Mouse (Mus musculus): ENCODE results near the gene Kcnn1. TPM values are rescaled to one million over a fixed set of nuclear protein-coding genes. Genes with fewer than 3 reads are reported as not detected.
A peak's percentile ranks its signal among the peaks of the same experiment; 100 is the strongest.

Gene Kcnn1
- polyA plus RNA-seq (2015; fragmentation: Nextera tagmentation; extraction: Ambion mirVana), result 1.0 and 1.2 TPM in 2 replicates

GRCm38 (mm10) chr8:70862824-70863641, at the start of gene Kcnn1:
Gene Kcnn1 (minus strand): TSS chr8:70863258.
- peak within 1 kb of the TSS; percentile 59 for H3K9ac ChIP-seq (ENCODE audit: low read depth, low read length)
- ATAC-seq, result no peak
- H3K4me2 ChIP-seq (ENCODE audit: low read depth, low read length), result peak within 1 kb of the TSS; percentile 81
- peaks cover 32% of the 10 kb centered on the region for H3K4me1 ChIP-seq (ENCODE audit: control insufficient read depth, insufficient read depth, low read length)
- H3K36me3 ChIP-seq (ENCODE audit: control insufficient read depth, insufficient read depth, low read length), result no peaks in the 10 kb centered on the region
- peaks cover 24% of the 10 kb centered on the region for H3K27me3 ChIP-seq (replicated peaks; ENCODE audit: control insufficient read depth, insufficient read depth, low read length)
- no peaks in the 10 kb centered on the region for H3K9me3 ChIP-seq (ENCODE audit: control insufficient read depth, low read length)
- H3K27ac ChIP-seq (ENCODE audit: low read length), result no peak within 1 kb of the TSS
- peak within 1 kb of the TSS; percentile 46 for H3K4me3 ChIP-seq (ENCODE audit: low read length)
- WGBS, result under 1% methylated on average over 55 of the region's 55 CpGs

- Histone ChIP-seq H3K4me3 (ENCODE audit: low read length) (no peak overlapping the region), H3K4me2 (ENCODE audit: low read depth, low read length) (no peak overlapping the region), H3K9me3 (ENCODE audit: control insufficient read depth, low read length) (no peaks in the 10 kb centered on the region), H3K27ac (ENCODE audit: low read length) (no peak overlapping the region), H3K27me3 (replicated peaks; ENCODE audit: control insufficient read depth, insufficient read depth, low read length) (no peaks in the 10 kb centered on the region), H3K36me3 (ENCODE audit: control insufficient read depth, insufficient read depth, low read length) (peaks cover 21% of the 10 kb centered on the region), H3K4me1 (ENCODE audit: control insufficient read depth, insufficient read depth, low read length) (peaks cover 6% of the 10 kb centered on the region), H3K9ac (ENCODE audit: low read depth, low read length) (no peak overlapping the region)
- ATAC-seq, result no peak
- WGBS, result 75% methylated on average over 5 of the region's 5 CpGs
These were observed 48.5 kb upstream of the Kcnn1 start for GRCm38 (mm10) chr8:70911596-70911995.

GRCm38 (mm10) chr8:70907518-70907917, 44.5 kb upstream of the Kcnn1 start:
- 87% methylated on average over 2 of the region's 2 CpGs for WGBS
- Histone ChIP-seq H3K9ac (ENCODE audit: low read depth, low read length) (no peak overlapping the region), H3K36me3 (ENCODE audit: control insufficient read depth, insufficient read depth, low read length) (peaks cover 3% of the 10 kb centered on the region), H3K27me3 (replicated peaks; ENCODE audit: control insufficient read depth, insufficient read depth, low read length) (no peaks in the 10 kb centered on the region), H3K9me3 (ENCODE audit: control insufficient read depth, low read length) (no peaks in the 10 kb centered on the region), H3K4me3 (ENCODE audit: low read length) (no peak overlapping the region), H3K4me1 (ENCODE audit: control insufficient read depth, insufficient read depth, low read length) (peaks cover 11% of the 10 kb centered on the region), H3K4me2 (ENCODE audit: low read depth, low read length) (no peak overlapping the region), H3K27ac (ENCODE audit: low read length) (no peak overlapping the region)
- no peak for ATAC-seq

GRCm38 (mm10) chr8:70905831-70906736, 43.0 kb upstream of the Kcnn1 start, which contains the start of gene Map1s:
Gene Map1s (plus strand): TSS chr8:70905932.
- no peaks in the 10 kb centered on the region for H3K27me3 ChIP-seq (replicated peaks; ENCODE audit: control insufficient read depth, insufficient read depth, low read length)

GRCm38 (mm10) chr8:70905463-70905830, 42.4 kb upstream of the Kcnn1 start:
- Histone ChIP-seq H3K9me3 (ENCODE audit: control insufficient read depth, low read length) (no peaks in the 10 kb centered on the region), H3K4me2 (ENCODE audit: low read depth, low read length) (peak overlapping the region; percentile 78), H3K27ac (ENCODE audit: low read length) (peak overlapping the region; percentile 86), H3K4me3 (ENCODE audit: low read length) (peak overlapping the region; percentile 85), H3K27me3 (replicated peaks; ENCODE audit: control insufficient read depth, insufficient read depth, low read length) (no peaks in the 10 kb centered on the region), H3K9ac (ENCODE audit: low read depth, low read length) (peak overlapping the region; percentile 77), H3K36me3 (ENCODE audit: control insufficient read depth, insufficient read depth, low read length) (no peaks in the 10 kb centered on the region), H3K4me1 (ENCODE audit: control insufficient read depth, insufficient read depth, low read length) (peaks cover 11% of the 10 kb centered on the region)
- ATAC-seq, result peak; percentile 24
- WGBS, result 16% methylated on average over 8 of the region's 8 CpGs

More at GRCm38 (mm10) chr8:70905831-70906736, 43.0 kb upstream of the Kcnn1 start, which contains the start of gene Map1s:
- Histone ChIP-seq H3K4me1 (ENCODE audit: control insufficient read depth, insufficient read depth, low read length) (peaks cover 11% of the 10 kb centered on the region), H3K36me3 (ENCODE audit: control insufficient read depth, insufficient read depth, low read length) (no peaks in the 10 kb centered on the region; the same call in 1 of the 2 replicates), H3K9ac (ENCODE audit: low read depth, low read length) (peak within 1 kb of the TSS; percentile 77), H3K4me3 (ENCODE audit: low read length) (peak within 1 kb of the TSS; percentile 85), H3K9me3 (ENCODE audit: control insufficient read depth, low read length) (no peaks in the 10 kb centered on the region), H3K27ac (ENCODE audit: low read length) (peak within 1 kb of the TSS; percentile 86), H3K4me2 (ENCODE audit: low read depth, low read length) (peak within 1 kb of the TSS; percentile 78)
- under 1% methylated on average over 73 of the region's 86 CpGs for WGBS
- peak; percentile 88 for ATAC-seq

- H3K4me3 ChIP-seq (ENCODE audit: low read length), result no peak overlapping the region
- H3K36me3 ChIP-seq (ENCODE audit: control insufficient read depth, insufficient read depth, low read length), result no peaks in the 10 kb centered on the region
- ATAC-seq, result no peak
- 56% methylated on average over 4 of the region's 4 CpGs for WGBS
- H3K4me2 ChIP-seq (ENCODE audit: low read depth, low read length), result no peak overlapping the region
- H3K27ac ChIP-seq (ENCODE audit: low read length), result no peak overlapping the region
- H3K4me1 ChIP-seq (ENCODE audit: control insufficient read depth, insufficient read depth, low read length), result peaks cover 11% of the 10 kb centered on the region
- H3K27me3 ChIP-seq (replicated peaks; ENCODE audit: control insufficient read depth, insufficient read depth, low read length), result no peaks in the 10 kb centered on the region
- H3K9me3 ChIP-seq (ENCODE audit: control insufficient read depth, low read length), result no peaks in the 10 kb centered on the region
- H3K9ac ChIP-seq (ENCODE audit: low read depth, low read length), result no peak overlapping the region
These were observed 41.5 kb upstream of the Kcnn1 start for GRCm38 (mm10) chr8:70904532-70904931.

GRCm38 (mm10) chr8:70903582-70903981, 40.5 kb upstream of the Kcnn1 start:
- Histone ChIP-seq H3K4me3 (ENCODE audit: low read length) (no peak overlapping the region), H3K9me3 (ENCODE audit: control insufficient read depth, low read length) (no peaks in the 10 kb centered on the region), H3K9ac (ENCODE audit: low read depth, low read length) (no peak overlapping the region), H3K4me2 (ENCODE audit: low read depth, low read length) (no peak overlapping the region), H3K36me3 (ENCODE audit: control insufficient read depth, insufficient read depth, low read length) (no peaks in the 10 kb centered on the region), H3K27ac (ENCODE audit: low read length) (no peak overlapping the region), H3K27me3 (replicated peaks; ENCODE audit: control insufficient read depth, insufficient read depth, low read length) (no peaks in the 10 kb centered on the region), H3K4me1 (ENCODE audit: control insufficient read depth, insufficient read depth, low read length) (peaks cover 11% of the 10 kb centered on the region)
- no peak for ATAC-seq

- H3K9me3 ChIP-seq (ENCODE audit: control insufficient read depth, low read length), result no peaks in the 10 kb centered on the region
- no peak overlapping the region for H3K9ac ChIP-seq (ENCODE audit: low read depth, low read length)
- H3K4me2 ChIP-seq (ENCODE audit: low read depth, low read length), result no peak overlapping the region
- ATAC-seq, result no peak
- H3K36me3 ChIP-seq (ENCODE audit: control insufficient read depth, insufficient read depth, low read length), result no peaks in the 10 kb centered on the region
- peaks cover 14% of the 10 kb centered on the region for H3K4me1 ChIP-seq (ENCODE audit: control insufficient read depth, insufficient read depth, low read length)
- no peak overlapping the region for H3K27ac ChIP-seq (ENCODE audit: low read length)
- no peak overlapping the region for H3K4me3 ChIP-seq (ENCODE audit: low read length)
- H3K27me3 ChIP-seq (replicated peaks; ENCODE audit: control insufficient read depth, insufficient read depth, low read length), result no peaks in the 10 kb centered on the region
- 40% methylated on average over 4 of the region's 4 CpGs for WGBS
These were observed 40.1 kb upstream of the Kcnn1 start for GRCm38 (mm10) chr8:70903112-70903511.

GRCm38 (mm10) chr8:70902211-70902610, 39.2 kb upstream of the Kcnn1 start:
- WGBS, result 37% methylated on average over 5 of the region's 5 CpGs
- H3K27ac ChIP-seq (ENCODE audit: low read length), result no peak overlapping the region
- H3K36me3 ChIP-seq (ENCODE audit: control insufficient read depth, insufficient read depth, low read length), result no peaks in the 10 kb centered on the region
- no peak overlapping the region for H3K4me2 ChIP-seq (ENCODE audit: low read depth, low read length)
- H3K4me1 ChIP-seq (ENCODE audit: control insufficient read depth, insufficient read depth, low read length), result peaks cover 14% of the 10 kb centered on the region
- no peak for ATAC-seq
- H3K4me3 ChIP-seq (ENCODE audit: low read length), result no peak overlapping the region
- H3K9me3 ChIP-seq (ENCODE audit: control insufficient read depth, low read length), result no peaks in the 10 kb centered on the region
- H3K9ac ChIP-seq (ENCODE audit: low read depth, low read length), result no peak overlapping the region
- H3K27me3 ChIP-seq (replicated peaks; ENCODE audit: control insufficient read depth, insufficient read depth, low read length), result no peaks in the 10 kb centered on the region
